Mouse (Mus musculus): Measurements from ENCODE around the gene Myo1a. TPM values are rescaled to one million over a fixed set of nuclear protein-coding genes. Genes with fewer than 3 reads are reported as not detected.

Myo1a gene
- polyA plus RNA-seq, 1 experiment, result 0.11 TPM

DNA sequence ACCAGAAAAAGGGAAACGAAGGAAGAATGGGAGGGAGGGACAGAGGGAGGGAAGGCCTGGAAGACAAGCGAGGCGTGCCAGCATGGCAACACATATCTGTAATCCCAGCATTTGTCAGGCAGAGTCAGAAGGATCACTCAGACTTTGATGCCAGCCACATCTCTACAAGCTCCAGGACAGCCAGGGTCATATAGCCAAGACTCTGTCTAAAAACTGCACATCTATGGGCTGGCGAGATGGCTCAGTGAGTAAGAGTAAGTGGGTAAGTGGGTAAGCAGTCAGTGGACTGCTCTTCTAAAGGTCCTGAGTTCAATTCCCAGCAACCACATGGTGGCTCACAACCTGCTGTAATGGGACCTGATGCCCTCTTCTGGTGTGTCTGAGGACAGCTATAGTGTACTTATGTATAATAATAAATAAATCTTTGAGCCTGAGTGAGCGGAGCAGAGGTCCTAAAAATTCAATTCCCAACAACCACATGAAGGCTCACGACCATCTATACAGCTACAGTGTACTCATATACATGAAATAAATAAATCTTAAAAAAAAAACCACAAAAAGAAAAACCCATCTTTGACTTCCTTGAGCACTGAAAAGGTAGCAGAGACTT lies 30.8 kb upstream of the Myo1a start:
- Histone ChIP-seq H3K4me3 (replicated peaks; ENCODE audit: extremely low read depth, low read depth, low read length) (no peak overlapping the region), H3K4me1 (ENCODE audit: control insufficient read depth, insufficient read depth, low read length) (peaks cover 5% of the 10 kb centered on the region)
- 88% methylated on average over 6 of the region's 6 CpGs for WGBS
- no peak for DNase-seq
- TF ChIP-seq POLR2A (IDR thresholded peaks at IDR 0.05; ENCODE audit: borderline replicate concordance, extremely low read depth, low read depth, low read length) (no peak), CTCF (IDR thresholded peaks at IDR 0.05; ENCODE audit: insufficient read depth, low read length) (no peak)

DNA sequence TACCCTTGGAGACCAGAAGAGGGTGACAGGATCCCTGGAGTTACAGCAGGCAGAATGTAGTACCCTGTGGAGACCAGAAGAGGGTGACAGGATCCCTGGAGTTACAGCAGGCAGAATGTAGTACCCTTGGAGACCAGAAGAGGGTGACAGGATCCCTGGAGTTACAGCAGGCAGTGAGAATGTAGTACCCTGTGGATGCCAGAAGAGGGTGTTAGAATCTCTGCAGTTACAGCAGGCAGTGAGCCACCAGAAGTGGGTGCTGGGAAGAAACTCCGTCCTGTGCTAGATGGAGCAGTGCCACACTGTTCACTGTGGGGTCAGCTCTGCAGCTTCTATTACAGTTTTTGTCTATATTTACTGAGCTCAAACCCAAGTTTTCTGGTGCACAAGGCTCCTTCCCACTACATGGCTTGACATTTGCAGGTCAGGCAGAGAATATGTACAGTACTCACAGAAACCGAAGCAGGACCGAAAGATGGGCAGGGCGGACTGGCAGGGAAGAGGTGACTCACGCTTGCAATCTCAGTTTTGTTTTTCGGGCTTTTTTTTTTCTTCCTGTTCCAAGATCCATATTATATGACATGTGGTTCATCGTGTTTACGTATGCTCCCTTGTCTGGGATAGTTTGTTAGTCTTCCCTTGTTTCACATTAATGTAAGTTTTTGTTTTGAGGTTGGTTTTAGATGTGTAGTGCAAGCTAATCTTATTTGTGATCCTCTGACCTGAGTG lies 30.0 kb upstream of the Myo1a start:
- TF ChIP-seq POLR2A (IDR thresholded peaks at IDR 0.05; ENCODE audit: borderline replicate concordance, extremely low read depth, low read depth, low read length), result no peak
- peak; percentile 81 for TF ChIP-seq CTCF (IDR thresholded peaks at IDR 0.05; ENCODE audit: insufficient read depth, low read length)
- peak; percentile 75 for DNase-seq
- Histone ChIP-seq H3K4me1 (ENCODE audit: control insufficient read depth, insufficient read depth, low read length) (peaks cover 2% of the 10 kb centered on the region), H3K4me3 (replicated peaks; ENCODE audit: extremely low read depth, low read depth, low read length) (peak overlapping the region; percentile 38)
- 52% methylated on average over 8 of the region's 8 CpGs for WGBS

DNA sequence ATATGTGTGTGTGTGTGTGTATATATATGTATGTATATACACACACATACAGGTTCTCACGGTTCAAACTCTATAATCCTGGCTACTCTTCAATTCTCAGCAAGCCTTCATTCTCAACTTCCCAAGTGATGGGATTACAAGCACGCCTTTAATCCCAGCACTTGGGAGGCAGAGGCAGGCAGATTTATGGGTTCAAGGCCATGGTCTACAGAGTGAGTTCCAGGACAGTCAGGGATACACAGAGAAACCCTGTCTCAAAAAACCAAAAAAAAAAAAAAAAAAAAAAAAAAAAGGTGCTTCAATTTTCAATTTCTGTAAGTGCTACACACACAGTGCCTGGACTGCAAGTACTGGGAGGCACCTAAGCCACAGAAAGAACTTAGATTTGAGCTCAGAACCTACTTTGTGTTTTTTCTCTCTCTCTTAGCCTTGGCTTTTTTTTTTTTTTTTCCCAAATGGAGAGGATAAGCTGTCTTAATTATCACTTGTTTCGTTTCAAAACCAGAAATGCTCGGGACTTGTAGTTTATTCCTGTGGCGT lies 29.0 kb upstream of the Myo1a start:
- WGBS, result 39% methylated on average over 5 of the region's 5 CpGs
- TF ChIP-seq CTCF (IDR thresholded peaks at IDR 0.05; ENCODE audit: insufficient read depth, low read length), result no peak
- TF ChIP-seq POLR2A (IDR thresholded peaks at IDR 0.05; ENCODE audit: borderline replicate concordance, extremely low read depth, low read depth, low read length), result no peak
- Histone ChIP-seq H3K4me3 (replicated peaks; ENCODE audit: extremely low read depth, low read depth, low read length) (no peak overlapping the region), H3K4me1 (ENCODE audit: control insufficient read depth, insufficient read depth, low read length) (peaks cover 2% of the 10 kb centered on the region)
- no peak for DNase-seq

DNA sequence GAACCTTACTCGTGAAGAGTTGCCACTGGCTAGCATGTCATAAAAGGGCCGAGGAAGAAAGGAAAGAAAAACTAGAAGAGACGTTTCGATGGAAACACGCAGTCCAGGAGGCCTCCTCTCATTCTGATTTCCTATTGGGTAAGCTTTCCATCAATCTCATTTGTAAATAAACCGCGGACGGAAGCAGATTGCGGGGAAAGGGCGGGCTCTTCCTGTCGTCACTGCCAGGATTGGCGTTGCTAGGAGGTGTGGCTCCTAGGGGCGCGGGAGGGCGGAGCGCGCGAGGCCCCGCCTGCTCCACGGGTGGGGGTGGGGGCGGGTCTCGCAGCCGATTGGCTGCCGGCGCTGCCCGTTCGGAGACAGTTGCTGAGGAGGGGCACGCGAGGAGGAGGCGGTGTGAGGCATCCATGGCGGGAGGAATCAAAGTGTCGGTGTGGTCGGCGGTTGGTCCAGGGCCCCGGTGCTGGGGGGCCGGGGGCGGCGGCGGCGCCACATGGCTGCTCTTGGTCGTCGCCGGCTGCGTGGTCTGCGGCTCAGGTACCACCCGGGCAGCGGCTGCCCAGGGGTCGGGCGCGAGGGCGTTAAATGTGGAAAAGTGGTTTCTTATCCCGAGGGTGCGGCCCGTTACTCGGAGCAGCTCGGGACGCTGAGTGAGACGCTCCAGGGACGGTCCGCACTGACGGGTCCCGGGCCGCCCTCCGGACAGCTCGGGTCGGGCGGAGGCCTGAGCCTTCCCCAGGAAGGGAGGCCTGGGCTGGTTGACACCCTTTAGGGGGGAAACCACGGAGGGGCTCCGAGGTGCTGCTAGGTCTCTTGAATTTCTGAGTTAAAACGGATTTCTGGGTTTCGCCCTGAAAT lies 28.1 kb upstream of the Myo1a start:
- peaks cover 2% of the 10 kb centered on the region for H3K4me1 ChIP-seq (ENCODE audit: control insufficient read depth, insufficient read depth, low read length)
- peak; percentile 86 for DNase-seq
- peak overlapping the region; percentile 66 for H3K4me3 ChIP-seq (replicated peaks; ENCODE audit: extremely low read depth, low read depth, low read length)
- TF ChIP-seq CTCF (IDR thresholded peaks at IDR 0.05; ENCODE audit: insufficient read depth, low read length), result no peak
- TF ChIP-seq POLR2A (IDR thresholded peaks at IDR 0.05; ENCODE audit: borderline replicate concordance, extremely low read depth, low read depth, low read length), result peak; percentile 34; the same call in 1 of the 2 replicates
- under 1% methylated on average over 66 of the region's 71 CpGs for WGBS

DNA sequence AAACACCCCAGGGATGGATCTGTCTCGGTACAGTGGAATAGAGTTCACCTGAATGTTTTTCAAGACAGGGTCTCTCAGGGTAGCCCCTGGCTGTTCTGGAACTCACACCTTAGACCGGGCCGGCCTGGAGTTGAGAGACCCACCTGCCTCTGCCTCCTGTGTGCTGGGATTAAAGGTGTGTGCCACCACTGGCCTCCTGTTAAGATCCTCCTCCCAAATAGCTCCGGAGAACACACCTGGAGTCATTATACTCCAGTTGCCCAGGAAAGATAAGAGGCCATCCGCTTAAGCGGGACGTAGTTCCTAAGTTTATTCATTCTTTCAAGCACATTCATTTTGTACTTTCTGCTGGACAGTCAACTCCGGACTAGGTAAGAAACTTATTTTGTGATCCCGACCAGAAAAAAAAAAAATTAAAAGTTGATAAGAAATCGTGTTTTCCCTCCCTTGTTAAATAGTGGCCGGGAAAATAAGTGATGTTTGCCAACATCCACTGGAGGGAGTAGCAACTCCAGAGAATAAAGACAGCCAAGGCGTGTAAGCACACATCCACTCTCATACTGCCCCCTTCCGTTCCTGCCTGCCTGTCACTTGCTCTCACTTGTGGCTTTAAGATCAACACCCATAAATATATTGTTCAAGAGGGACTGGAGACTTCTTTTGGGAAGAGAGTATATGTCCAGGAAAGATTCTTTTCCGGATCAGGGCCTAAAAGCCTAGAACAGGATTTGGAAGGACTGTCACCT lies 27.2 kb upstream of the Myo1a start:
- H3K4me1 ChIP-seq (ENCODE audit: control insufficient read depth, insufficient read depth, low read length), result peaks cover 2% of the 10 kb centered on the region
- TF ChIP-seq POLR2A (IDR thresholded peaks at IDR 0.05; ENCODE audit: borderline replicate concordance, extremely low read depth, low read depth, low read length) (no peak), CTCF (IDR thresholded peaks at IDR 0.05; ENCODE audit: insufficient read depth, low read length) (peak; percentile 86)
- 6% methylated on average over 14 of the region's 14 CpGs for WGBS
- DNase-seq, result no peak
- peak overlapping the region; percentile 52 for H3K4me3 ChIP-seq (replicated peaks; ENCODE audit: extremely low read depth, low read depth, low read length)

DNA sequence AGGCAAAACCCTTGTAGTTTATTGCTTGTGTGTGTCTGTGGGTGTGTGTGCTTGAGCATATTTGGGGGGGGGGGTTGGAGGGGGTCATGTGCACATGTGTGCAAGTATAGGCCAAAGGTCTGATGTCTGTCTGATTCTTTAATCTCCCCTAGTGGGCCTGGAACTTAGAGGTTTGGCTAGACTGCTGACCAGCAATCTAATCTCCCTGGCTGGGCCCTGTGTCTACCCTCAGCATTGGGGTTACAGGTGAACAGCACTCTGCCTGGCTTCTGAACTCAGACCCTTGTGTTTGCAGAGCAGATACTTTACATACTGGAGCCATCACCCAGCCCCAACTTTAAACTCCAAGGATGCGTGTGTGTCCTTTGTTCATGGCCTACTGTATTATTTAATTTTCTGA lies 25.8 kb upstream of the Myo1a start:
- Histone ChIP-seq H3K4me3 (replicated peaks; ENCODE audit: extremely low read depth, low read depth, low read length) (no peak overlapping the region), H3K4me1 (ENCODE audit: control insufficient read depth, insufficient read depth, low read length) (peaks cover 2% of the 10 kb centered on the region)
- TF ChIP-seq CTCF (IDR thresholded peaks at IDR 0.05; ENCODE audit: insufficient read depth, low read length) (no peak), POLR2A (IDR thresholded peaks at IDR 0.05; ENCODE audit: borderline replicate concordance, extremely low read depth, low read depth, low read length) (no peak)
- WGBS, result 93% methylated on average over 1 of the region's 1 CpGs
- no peak for DNase-seq

DNA sequence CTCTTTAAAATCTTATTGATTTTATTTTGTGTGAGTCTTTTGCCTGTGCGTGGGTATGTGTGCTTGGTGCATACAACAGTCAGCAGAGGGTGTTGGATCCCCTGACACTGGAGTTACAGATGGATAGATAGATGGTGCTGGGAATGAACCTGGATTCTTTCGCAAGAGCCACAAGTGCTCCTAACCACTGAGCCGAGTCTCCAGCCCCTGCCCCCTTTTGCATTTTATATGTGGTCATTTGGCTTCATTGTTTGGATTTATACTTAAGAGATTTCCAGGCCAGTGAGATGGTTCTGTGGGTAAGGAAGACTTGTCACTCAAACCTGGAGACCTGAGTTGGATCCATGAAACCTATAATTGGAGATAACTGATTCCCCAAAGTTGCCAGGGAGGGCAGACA lies 25.1 kb upstream of the Myo1a start:
- Histone ChIP-seq H3K4me1 (ENCODE audit: control insufficient read depth, insufficient read depth, low read length) (peaks cover 2% of the 10 kb centered on the region), H3K4me3 (replicated peaks; ENCODE audit: extremely low read depth, low read depth, low read length) (no peak overlapping the region)
- no peak for DNase-seq
- WGBS, result 79% methylated on average over 3 of the region's 3 CpGs
- TF ChIP-seq CTCF (IDR thresholded peaks at IDR 0.05; ENCODE audit: insufficient read depth, low read length), result no peak
- TF ChIP-seq POLR2A (IDR thresholded peaks at IDR 0.05; ENCODE audit: borderline replicate concordance, extremely low read depth, low read depth, low read length), result no peak

DNA sequence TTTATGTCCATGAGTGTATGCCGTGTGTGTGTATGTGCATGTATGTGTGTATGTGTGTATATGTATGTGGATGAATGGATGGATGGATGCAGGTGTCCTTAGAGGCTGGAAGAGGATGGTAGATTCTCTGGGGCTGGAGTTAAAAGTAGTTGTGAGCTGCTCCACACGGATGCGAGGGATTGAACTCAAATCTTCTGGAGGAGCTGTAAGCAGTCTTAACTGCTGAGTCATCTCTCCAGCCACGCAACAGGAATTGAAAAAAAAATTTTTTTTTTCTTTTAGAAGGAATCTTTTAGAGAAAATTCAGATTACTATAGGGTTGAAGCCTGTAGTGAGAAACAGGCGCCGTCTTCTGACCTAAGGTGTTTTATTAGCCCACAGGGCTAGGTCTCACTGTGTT lies 22.1 kb upstream of the Myo1a start:
- 80% methylated on average over 6 of the region's 6 CpGs for WGBS
- no peak for DNase-seq
- no peak for TF ChIP-seq CTCF (IDR thresholded peaks at IDR 0.05; ENCODE audit: insufficient read depth, low read length)
- TF ChIP-seq POLR2A (IDR thresholded peaks at IDR 0.05; ENCODE audit: borderline replicate concordance, extremely low read depth, low read depth, low read length), result no peak
- Histone ChIP-seq H3K4me1 (ENCODE audit: control insufficient read depth, insufficient read depth, low read length) (no peaks in the 10 kb centered on the region; the same call in 1 of the 2 replicates), H3K4me3 (replicated peaks; ENCODE audit: extremely low read depth, low read depth, low read length) (no peak overlapping the region)

DNA sequence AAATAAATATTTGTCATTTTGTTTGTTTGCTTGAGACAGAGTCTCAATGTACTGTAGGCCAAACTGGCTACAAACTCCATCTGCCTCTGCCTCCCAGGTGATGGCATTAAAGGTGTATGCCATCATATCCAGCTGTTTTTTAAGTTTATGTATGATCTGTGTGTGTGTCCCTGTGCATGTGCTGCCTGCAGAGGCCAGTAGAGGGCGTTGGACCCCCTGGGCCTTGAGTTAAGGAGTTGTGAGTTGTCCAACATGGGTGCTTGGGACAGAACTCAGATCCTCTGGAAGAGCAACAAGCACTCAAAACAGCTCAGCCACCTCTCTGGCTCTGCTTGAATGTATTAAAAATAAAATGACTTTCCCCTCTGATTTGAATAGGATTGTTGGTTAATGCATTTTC lies 13.9 kb upstream of the Myo1a start:
- no peak for TF ChIP-seq CTCF (IDR thresholded peaks at IDR 0.05; ENCODE audit: insufficient read depth, low read length)
- no peak for TF ChIP-seq POLR2A (IDR thresholded peaks at IDR 0.05; ENCODE audit: borderline replicate concordance, extremely low read depth, low read depth, low read length)

More for the DNA sequence above, 13.9 kb upstream of the Myo1a start:
- Histone ChIP-seq H3K4me3 (replicated peaks; ENCODE audit: extremely low read depth, low read depth, low read length) (no peak overlapping the region), H3K4me1 (ENCODE audit: control insufficient read depth, insufficient read depth, low read length) (no peaks in the 10 kb centered on the region)
- no peak for DNase-seq
- 21% methylated on average over 1 of the region's 1 CpGs for WGBS

All from lung, adult 2 months (tissue).